Mouse (Mus musculus) monocyte, adult 5-6 weeks (primary cell): ENCODE data around the gene Pitpnm2. TPM values are rescaled to one million over a fixed set of nuclear protein-coding genes. Genes with fewer than 3 reads are reported as not detected.

Experiments used
- ATAC-seq: fragments of 153-309, 156-312 bp; replicated peaks from 2 replicates; pipeline ENCODE4 v1.8.0; 2017; ENCODE audit warnings: mild to moderate bottlenecking; ENCODE audit not compliant: low TSS enrichment, insufficient number of reproducible peaks, severe bottlenecking, poor library complexity, low FRiP score
- total RNA-seq: library from RNA; stranded (forward); fragments of 200-1000, 200-491, 200-594 nt; gene quantifications from 3 replicates; pipeline ENCODE4 v1.2.3, GENCODE M21; 2017

Pitpnm2 gene
- total RNA-seq, 1 experiment from 2014 or later, result 1.1 TPM

GRCm38 (mm10) chr5:124115531-124115930, 134.0 kb downstream of the Pitpnm2 start:
- ATAC-seq, result no peak

- ATAC-seq, result no peak
Observed at GRCm38 (mm10) chr5:124114276-124115025, 135.1 kb downstream of the Pitpnm2 start.

DNA sequence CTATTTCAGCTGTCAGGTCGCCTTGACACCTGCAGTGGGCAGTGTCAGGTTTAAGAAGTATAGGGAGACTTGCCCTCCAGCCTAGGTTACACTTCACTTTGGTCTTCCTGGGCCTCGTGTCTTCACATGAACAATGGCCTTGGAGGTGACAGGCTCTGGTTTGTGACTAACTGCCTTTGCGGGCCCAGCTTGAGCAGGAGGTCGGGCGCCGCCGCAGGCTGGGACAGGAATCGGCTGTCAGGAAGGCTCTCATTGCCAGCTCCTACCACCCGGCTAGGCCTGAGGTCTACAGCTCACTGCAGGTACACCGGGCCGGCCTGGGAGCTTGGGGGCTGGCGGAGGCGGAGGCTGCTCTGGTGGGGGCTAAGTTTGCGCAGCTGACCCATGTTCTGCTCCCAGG, 136.5 kb downstream of the Pitpnm2 start:
- no peak for ATAC-seq

DNA sequence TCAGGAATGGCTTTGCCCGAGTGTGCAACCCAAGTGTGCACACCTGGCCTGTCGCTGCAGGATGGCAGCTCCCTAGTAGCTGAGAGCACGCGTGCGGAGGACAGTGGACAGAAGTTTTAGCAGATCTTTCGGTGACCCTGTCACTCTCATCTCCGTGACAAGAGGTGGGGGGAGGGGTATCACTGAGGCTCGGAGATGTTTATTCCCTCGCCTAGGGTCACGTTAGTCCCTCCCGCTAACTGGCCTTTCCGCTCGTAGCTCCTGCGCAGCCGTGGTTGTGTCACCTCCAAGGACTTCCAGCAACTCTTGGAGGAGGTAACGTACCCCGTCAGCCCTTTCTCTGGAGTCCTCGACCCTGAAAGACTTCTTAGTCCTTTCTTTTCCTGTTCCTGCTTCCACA, 137.0 kb downstream of the Pitpnm2 start:
- ATAC-seq, result no peak

- ATAC-seq, result peak; percentile 90
Observed at GRCm38 (mm10) chr5:124111742-124112497, 137.6 kb downstream of the Pitpnm2 start, which contains the start of gene Ogfod2. TSS of gene Ogfod2 (plus strand) at chr5:124112297.

DNA sequence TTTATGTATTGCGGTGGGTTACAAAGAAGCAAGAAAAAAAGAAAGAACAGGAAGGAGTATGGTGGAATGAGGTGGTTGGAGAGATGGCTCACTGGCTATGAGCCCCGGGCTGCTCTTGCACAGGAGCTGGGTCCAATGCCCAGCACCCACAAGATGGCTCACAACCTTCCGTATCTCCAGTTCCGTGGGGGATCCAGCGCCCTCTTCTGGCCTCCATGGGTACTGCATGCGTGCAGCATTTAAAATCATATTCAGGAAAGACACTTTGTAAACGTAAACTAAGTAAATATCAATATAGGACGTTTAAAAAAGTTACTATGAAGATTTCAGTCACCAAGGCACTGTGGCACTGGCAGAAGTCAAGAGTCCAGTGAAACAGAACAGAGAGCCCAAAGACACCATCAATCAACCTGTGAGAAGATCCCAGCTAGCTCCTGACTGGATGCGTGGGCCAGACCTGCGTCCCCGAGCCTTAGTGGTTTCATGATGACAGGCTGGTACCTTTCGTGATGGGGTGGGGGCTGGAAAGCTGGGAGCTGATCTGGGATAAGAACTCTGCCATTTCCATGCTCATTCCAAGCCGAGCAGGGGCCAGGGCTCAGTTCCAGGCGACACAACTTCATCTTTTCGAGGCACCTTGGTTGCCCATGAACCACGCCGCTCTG, 138.4 kb downstream of the Pitpnm2 start:
- ATAC-seq, result no peak

- no peak for ATAC-seq
Observed at GRCm38 (mm10) chr5:124103552-124103951, 146.0 kb downstream of the Pitpnm2 start.

DNA sequence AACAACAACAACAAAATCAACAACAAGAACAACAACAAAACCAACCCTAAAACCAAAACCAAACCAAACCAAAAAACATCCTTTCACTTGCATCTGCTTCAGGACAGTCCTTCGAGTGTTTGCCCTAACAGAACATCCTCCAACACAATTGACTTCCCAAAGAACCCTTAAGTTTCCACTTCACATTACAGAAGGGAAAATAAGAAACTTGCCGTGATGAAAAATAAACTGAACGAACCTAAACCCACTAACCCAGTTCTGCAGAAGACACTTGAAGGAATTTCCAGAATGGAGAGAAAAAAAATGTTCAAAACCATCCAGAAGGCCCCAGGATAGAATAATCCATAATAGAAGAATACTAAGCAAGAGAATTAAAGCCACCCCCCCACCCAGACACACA, 146.5 kb downstream of the Pitpnm2 start:
- ATAC-seq, result no peak

GRCm38 (mm10) chr5:124102326-124102725, 147.2 kb downstream of the Pitpnm2 start:
- no peak for ATAC-seq

DNA sequence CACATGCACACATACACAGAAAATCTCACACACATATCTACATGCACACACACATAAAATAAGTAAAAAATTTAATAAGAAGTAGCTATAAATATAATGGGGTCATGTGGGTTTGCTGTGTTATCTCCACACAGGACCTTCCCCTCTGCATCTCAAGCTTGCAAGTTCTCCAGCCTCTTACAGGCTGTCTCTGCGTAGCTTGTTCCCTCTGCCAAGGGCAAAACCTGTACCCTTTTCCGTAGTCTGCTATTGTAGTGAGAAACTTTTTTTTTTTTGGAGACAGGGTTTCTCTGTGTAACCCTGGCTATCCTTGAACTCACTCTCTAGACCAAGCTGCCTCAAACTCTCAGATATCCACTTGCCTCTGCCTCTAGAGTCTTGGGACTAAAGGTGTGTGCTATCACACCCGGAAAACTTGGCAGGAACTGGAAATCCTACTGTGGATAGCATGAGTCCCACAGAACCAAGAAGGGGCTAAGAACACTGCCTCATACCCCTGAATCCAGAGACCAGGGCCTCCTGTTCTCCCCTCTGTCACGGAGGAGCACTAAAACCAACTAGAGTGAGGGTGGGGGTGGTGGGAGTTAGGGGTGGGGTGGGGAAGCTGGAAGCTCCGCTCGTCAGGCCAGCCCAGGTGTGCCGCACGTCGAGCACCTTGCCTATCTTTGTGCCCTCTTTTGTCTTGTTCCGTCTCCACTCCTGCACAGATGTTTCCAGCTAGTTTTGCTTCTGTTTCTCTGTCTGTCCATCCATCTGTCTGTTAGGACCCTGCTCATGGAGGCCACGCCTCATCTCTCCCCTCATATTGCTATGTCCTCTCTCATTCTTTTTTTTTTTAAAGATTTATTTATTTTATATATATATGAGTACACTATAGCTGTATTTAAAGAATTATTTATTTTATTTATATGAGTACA, 149.2 kb downstream of the Pitpnm2 start:
- no peak for ATAC-seq

GRCm38 (mm10) chr5:124098923-124099322, 150.6 kb downstream of the Pitpnm2 start:
- ATAC-seq, result no peak

GRCm38 (mm10) chr5:124095596-124096232, 153.8 kb downstream of the Pitpnm2 start, which contains the start of gene Abcb9:
TSS of gene Abcb9 (minus strand) at chr5:124095798.
- ATAC-seq, result peak; percentile 93

DNA sequence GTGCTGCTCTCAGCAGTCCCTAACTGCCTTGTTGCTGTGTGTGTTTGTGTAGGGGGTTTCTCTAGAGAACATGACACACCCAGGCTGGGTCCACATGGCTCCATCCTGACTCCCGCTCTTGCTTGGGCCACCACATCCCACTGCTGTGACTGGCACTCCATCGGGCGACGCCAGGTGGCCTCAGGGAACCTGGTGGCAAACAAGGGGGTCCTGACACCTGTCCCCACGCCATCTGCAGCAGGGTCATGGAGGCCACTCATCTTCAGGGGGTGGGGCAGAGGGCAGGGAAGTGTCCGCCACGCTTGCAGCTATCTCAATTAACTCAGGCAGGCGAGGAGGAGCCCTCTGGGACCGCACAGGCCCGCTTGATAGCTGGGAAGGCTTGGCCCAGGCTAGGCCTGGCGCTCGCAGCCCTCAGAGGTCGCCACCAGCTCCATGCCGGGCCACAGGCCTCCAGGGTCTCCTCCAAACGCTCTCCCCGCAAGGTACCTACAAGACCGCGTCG, 154.4 kb downstream of the Pitpnm2 start:
- ATAC-seq, result no peak

GRCm38 (mm10) chr5:124093852-124094604, 155.5 kb downstream of the Pitpnm2 start:
- ATAC-seq, result no peak

DNA sequence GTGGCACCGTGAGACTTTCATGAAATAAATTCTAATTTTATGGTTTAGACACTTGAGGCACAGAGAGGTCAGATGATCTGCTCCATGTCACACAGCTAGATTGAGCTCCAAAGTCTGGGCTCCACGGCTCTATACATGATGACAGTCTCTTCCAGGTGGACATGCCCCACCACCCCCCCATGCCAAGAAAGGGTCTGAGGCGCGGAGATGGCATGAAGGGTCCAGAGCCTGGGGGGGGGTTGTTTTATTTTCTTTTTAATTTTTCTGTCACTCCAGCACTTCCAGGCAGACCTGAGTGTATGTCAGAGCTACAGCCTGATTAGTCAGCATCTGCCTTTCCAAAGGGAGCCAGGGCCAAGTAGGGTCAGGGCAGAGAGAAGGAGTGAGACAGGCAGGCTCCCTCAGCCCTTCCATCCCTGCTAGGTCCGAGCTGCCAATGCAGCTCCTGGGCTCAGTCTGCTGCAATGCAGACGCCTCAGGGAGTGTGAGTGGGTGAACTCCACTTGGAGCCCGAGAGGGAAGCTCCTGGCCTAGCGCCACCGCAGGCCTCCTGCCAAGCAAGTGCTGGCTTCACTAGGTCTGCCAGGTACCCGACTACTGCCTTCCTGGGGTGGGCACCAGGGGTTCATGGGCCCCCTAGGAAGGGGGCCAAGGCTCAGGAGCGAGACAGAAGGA, 156.3 kb downstream of the Pitpnm2 start:
- ATAC-seq, result no peak

GRCm38 (mm10) chr5:124091951-124092406, 157.6 kb downstream of the Pitpnm2 start:
- no peak for ATAC-seq

- ATAC-seq, result no peak
Observed at GRCm38 (mm10) chr5:124089868-124090267, 159.7 kb downstream of the Pitpnm2 start.
